Mouse (Mus musculus): ENCODE data around the gene Rbbp9. TPM values are rescaled to one million over a fixed set of nuclear protein-coding genes. Genes with fewer than 3 reads are reported as not detected.
A peak's percentile ranks its signal among the peaks of the same experiment; 100 is the strongest.

The Rbbp9 gene
- polyA plus RNA-seq, 1 experiment, result 3.1 TPM

GRCm38 (mm10) chr2:144555820-144556552 lies 5.3 kb upstream of the Rbbp9 start, which contains the start of gene Sec23b:
TSS of gene Sec23b (plus strand) at chr2:144556229.
- no peaks in the 10 kb centered on the region for H3K27me3 ChIP-seq (ENCODE audit: control insufficient read depth, insufficient read depth, low read length)
- no peaks in the 10 kb centered on the region for H3K4me1 ChIP-seq (ENCODE audit: control insufficient read depth, insufficient read depth, low read length)
- H3K36me3 ChIP-seq (ENCODE audit: control insufficient read depth, insufficient read depth, low read length), result no peaks in the 10 kb centered on the region
- H3K27ac ChIP-seq (ENCODE audit: control insufficient read depth, insufficient read depth, low read depth, low read length), result peak within 1 kb of the TSS; percentile 96
- H3K4me3 ChIP-seq (ENCODE audit: control insufficient read depth, low read depth, low read length), result peak within 1 kb of the TSS; percentile 98
- TF ChIP-seq CTCF (IDR thresholded peaks at IDR 0.05; ENCODE audit: control insufficient read depth, insufficient read depth, insufficient replicate concordance, low read depth, low read length) (no peak), POLR2A (IDR thresholded peaks at IDR 0.05; ENCODE audit: control insufficient read depth, low read depth, low read length) (peak; percentile 85)

DNA sequence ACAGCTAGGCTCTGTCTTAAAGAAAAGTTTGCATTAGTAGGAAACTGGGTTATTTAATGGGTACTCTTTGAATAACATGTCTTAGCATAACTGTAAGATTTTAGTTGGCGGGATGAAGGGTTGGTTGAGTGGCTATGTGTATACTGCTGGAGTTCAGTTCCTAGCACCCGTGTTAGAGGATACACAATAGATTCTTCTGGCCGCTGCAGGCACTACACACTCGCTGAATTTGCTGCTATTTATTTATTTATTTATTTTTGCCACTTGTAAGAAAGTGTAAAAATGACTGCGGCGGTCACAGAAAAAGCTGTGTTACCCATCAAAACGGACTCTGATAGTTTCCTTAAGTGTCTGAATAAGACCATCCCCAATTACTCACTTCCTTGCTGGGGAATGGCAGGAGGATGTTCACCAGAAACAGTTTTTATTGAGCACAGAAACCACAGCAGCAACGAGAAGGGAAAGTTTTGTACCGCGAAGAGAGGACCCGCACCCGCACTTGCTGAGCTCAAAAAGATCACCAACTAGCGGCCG lies 4.7 kb upstream of the Rbbp9 start:
- Histone ChIP-seq H3K4me3 (ENCODE audit: control insufficient read depth, low read depth, low read length) (peak overlapping the region; percentile 98), H3K27me3 (ENCODE audit: control insufficient read depth, insufficient read depth, low read length) (no peaks in the 10 kb centered on the region), H3K4me1 (ENCODE audit: control insufficient read depth, insufficient read depth, low read length) (peaks cover 3% of the 10 kb centered on the region), H3K36me3 (ENCODE audit: control insufficient read depth, insufficient read depth, low read length) (no peaks in the 10 kb centered on the region), H3K27ac (ENCODE audit: control insufficient read depth, insufficient read depth, low read depth, low read length) (peak overlapping the region; percentile 96)
- TF ChIP-seq POLR2A (IDR thresholded peaks at IDR 0.05; ENCODE audit: control insufficient read depth, low read depth, low read length), result no peak
- no peak for TF ChIP-seq CTCF (IDR thresholded peaks at IDR 0.05; ENCODE audit: control insufficient read depth, insufficient read depth, insufficient replicate concordance, low read depth, low read length)

GRCm38 (mm10) chr2:144553905-144554304 lies 3.2 kb upstream of the Rbbp9 start:
- Histone ChIP-seq H3K27me3 (ENCODE audit: control insufficient read depth, insufficient read depth, low read length) (no peaks in the 10 kb centered on the region), H3K27ac (ENCODE audit: control insufficient read depth, insufficient read depth, low read depth, low read length) (no peak overlapping the region), H3K4me3 (ENCODE audit: control insufficient read depth, low read depth, low read length) (no peak overlapping the region), H3K4me1 (ENCODE audit: control insufficient read depth, insufficient read depth, low read length) (peaks cover 3% of the 10 kb centered on the region), H3K36me3 (ENCODE audit: control insufficient read depth, insufficient read depth, low read length) (no peaks in the 10 kb centered on the region)
- TF ChIP-seq POLR2A (IDR thresholded peaks at IDR 0.05; ENCODE audit: control insufficient read depth, low read depth, low read length), result no peak

DNA sequence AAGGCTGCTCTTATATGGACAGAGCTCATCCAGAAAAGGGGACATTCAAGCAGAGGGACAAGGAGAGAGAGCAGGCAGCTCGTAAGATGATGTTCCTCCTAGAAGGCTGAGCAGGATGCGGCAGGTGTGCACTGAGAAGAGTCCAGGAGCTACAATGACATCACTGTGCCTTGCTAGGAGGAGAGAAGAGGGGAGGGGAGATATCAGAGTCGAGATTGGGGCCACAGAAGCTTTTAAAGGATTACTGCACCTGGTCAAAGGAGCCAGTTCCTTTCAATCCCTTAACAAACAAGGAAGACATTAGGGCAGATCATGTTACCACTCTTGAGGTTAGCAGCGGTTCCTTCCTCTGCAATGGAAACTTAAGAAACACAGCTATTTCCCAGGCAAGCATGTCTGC lies 3.1 kb downstream of the Rbbp9 start:
- Histone ChIP-seq H3K4me1 (ENCODE audit: control insufficient read depth, insufficient read depth, low read length) (peaks cover 3% of the 10 kb centered on the region), H3K27me3 (ENCODE audit: control insufficient read depth, insufficient read depth, low read length) (no peaks in the 10 kb centered on the region), H3K27ac (ENCODE audit: control insufficient read depth, insufficient read depth, low read depth, low read length) (no peak overlapping the region), H3K4me3 (ENCODE audit: control insufficient read depth, low read depth, low read length) (no peak overlapping the region), H3K36me3 (ENCODE audit: control insufficient read depth, insufficient read depth, low read length) (no peaks in the 10 kb centered on the region)
- TF ChIP-seq POLR2A (IDR thresholded peaks at IDR 0.05; ENCODE audit: control insufficient read depth, low read depth, low read length), result no peak
- no peak for TF ChIP-seq CTCF (IDR thresholded peaks at IDR 0.05; ENCODE audit: control insufficient read depth, insufficient read depth, insufficient replicate concordance, low read depth, low read length)

DNA sequence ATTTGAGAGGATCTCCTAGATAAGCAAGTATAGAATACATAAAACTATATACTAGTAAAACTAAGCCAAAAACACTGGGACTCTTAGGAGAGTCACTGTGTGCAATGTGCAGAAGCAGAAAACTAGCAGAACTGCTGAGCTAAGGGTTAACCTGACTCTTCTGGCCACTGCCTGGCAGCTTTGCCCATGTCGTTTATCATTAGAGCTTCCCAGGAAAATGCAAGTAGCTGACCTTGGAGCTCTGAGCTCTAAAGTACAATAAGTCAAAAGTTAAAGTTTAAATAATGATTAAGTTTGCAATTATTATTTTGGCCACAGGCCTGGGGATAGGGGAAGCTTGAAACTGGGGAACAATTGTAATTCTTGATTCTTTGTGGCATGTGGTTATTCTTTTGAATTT lies 5.2 kb downstream of the Rbbp9 start:
- H3K27ac ChIP-seq (ENCODE audit: control insufficient read depth, insufficient read depth, low read depth, low read length), result no peak overlapping the region
- no peaks in the 10 kb centered on the region for H3K36me3 ChIP-seq (ENCODE audit: control insufficient read depth, insufficient read depth, low read length)
- TF ChIP-seq CTCF (IDR thresholded peaks at IDR 0.05; ENCODE audit: control insufficient read depth, insufficient read depth, insufficient replicate concordance, low read depth, low read length) (no peak), POLR2A (IDR thresholded peaks at IDR 0.05; ENCODE audit: control insufficient read depth, low read depth, low read length) (no peak)
- no peaks in the 10 kb centered on the region for H3K27me3 ChIP-seq (ENCODE audit: control insufficient read depth, insufficient read depth, low read length)
- H3K4me1 ChIP-seq (ENCODE audit: control insufficient read depth, insufficient read depth, low read length), result peaks cover 2% of the 10 kb centered on the region
- H3K4me3 ChIP-seq (ENCODE audit: control insufficient read depth, low read depth, low read length), result no peak overlapping the region

GRCm38 (mm10) chr2:144545061-144545460 lies 5.6 kb downstream of the Rbbp9 start:
- H3K27ac ChIP-seq (ENCODE audit: control insufficient read depth, insufficient read depth, low read depth, low read length), result no peak overlapping the region
- no peaks in the 10 kb centered on the region for H3K4me1 ChIP-seq (ENCODE audit: control insufficient read depth, insufficient read depth, low read length)
- no peaks in the 10 kb centered on the region for H3K36me3 ChIP-seq (ENCODE audit: control insufficient read depth, insufficient read depth, low read length)
- no peaks in the 10 kb centered on the region for H3K27me3 ChIP-seq (ENCODE audit: control insufficient read depth, insufficient read depth, low read length)
- no peak overlapping the region for H3K4me3 ChIP-seq (ENCODE audit: control insufficient read depth, low read depth, low read length)
- no peak for TF ChIP-seq POLR2A (IDR thresholded peaks at IDR 0.05; ENCODE audit: control insufficient read depth, low read depth, low read length)

DNA sequence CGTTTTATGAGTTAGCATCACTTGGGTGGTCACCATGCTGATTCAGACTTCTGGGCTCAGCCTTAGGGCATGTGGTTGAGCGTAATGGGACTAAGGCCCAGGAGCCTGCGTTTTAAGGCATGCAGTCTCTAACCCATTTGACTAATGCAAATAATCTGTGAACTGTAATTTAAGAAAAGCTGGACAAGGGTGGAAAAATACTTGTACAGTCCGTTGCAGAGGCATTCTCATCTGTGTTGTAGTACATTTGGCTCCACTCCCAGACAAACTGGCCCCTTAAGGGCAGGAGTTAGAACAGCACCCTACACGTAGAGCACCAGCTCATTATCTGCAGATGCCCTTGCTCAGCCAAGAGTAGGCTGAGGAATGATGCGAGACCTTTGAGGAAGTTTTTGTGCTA lies 6.0 kb downstream of the Rbbp9 start:
- Histone ChIP-seq H3K4me3 (ENCODE audit: control insufficient read depth, low read depth, low read length) (no peak overlapping the region), H3K27ac (ENCODE audit: control insufficient read depth, insufficient read depth, low read depth, low read length) (no peak overlapping the region), H3K27me3 (ENCODE audit: control insufficient read depth, insufficient read depth, low read length) (no peaks in the 10 kb centered on the region), H3K36me3 (ENCODE audit: control insufficient read depth, insufficient read depth, low read length) (no peaks in the 10 kb centered on the region), H3K4me1 (ENCODE audit: control insufficient read depth, insufficient read depth, low read length) (no peaks in the 10 kb centered on the region)
- TF ChIP-seq POLR2A (IDR thresholded peaks at IDR 0.05; ENCODE audit: control insufficient read depth, low read depth, low read length) (no peak), CTCF (IDR thresholded peaks at IDR 0.05; ENCODE audit: control insufficient read depth, insufficient read depth, insufficient replicate concordance, low read depth, low read length) (no peak)

Data from testis, adult 2 months (tissue).